Mouse (Mus musculus) brain, embryonic 14.5 days (tissue): ENCODE results near the gene Ugt1a8.

Experiments
- CTCF ChIP-seq: fragments of 200-500 bp; IDR thresholded peaks from 2 replicates; pipeline ENCODE4 v1.5.1; 2012; ENCODE audit warnings: inconsistent platforms, mild to moderate bottlenecking, moderate library complexity, borderline replicate concordance; ENCODE audit not compliant: insufficient read depth, insufficient read length; ENCODE audit errors: extremely low read depth
- POLR2A ChIP-seq: fragments of 200-500 bp; IDR thresholded peaks from 2 replicates; pipeline ENCODE4 v1.6.1; 2012; ENCODE audit warnings: mild to moderate bottlenecking, inconsistent platforms, borderline replicate concordance; ENCODE audit not compliant: poor library complexity, insufficient read depth, insufficient read length, severe bottlenecking; ENCODE audit errors: extremely low read depth

DNA sequence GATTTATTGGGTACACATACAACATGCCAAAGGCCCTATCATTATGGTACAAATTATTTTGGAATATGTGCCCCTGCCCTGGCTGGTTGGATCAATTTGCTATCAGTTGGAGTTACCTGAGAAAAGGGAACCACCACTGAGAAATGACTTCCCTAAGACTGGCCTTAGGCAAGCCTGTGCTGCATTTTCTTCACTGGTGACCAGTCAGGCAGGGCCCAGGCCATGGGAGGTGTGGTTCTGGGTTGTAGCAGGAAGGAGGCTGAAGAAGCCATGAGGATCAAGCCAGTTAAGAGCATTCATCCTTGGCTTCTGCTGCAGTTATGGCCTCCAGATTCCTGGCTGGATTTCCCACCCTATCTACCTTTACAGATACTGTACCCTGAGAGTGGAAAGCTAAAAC, 4.7 kb downstream of the Ugt1a8 start:
- TF ChIP-seq CTCF (no peak), POLR2A (no peak)
